Mouse (Mus musculus): ENCODE data around the gene 1300017J02Rik. TPM values are rescaled to one million over a fixed set of nuclear protein-coding genes. Genes with fewer than 3 reads are reported as not detected.

The 1300017J02Rik gene
- polyA plus RNA-seq, 1 experiment from 2014 or later: 1.4 TPM

- Histone ChIP-seq H3K27me3 (replicated peaks; ENCODE audit: insufficient read depth, low read length) (no peaks in the 10 kb centered on the region), H3K4me2 (replicated peaks; ENCODE audit: low read depth, low read length) (no peak overlapping the region), H3K9me3 (ENCODE audit: low read length) (0 out of 2 replicates have a peak, but pooled peaks cover 1% of the 10 kb centered on the region), H3K27ac (ENCODE audit: low read length) (no peak overlapping the region), H3K9ac (replicated peaks; ENCODE audit: low read depth) (no peak overlapping the region), H3K36me3 (ENCODE audit: insufficient read depth, low read length) (no peaks in the 10 kb centered on the region), H3K4me1 (ENCODE audit: insufficient read depth, low read depth, low read length) (no peaks in the 10 kb centered on the region), H3K4me3 (ENCODE audit: low read depth, low read length) (no peak overlapping the region)
- WGBS: 25% methylated on average over 4 of the region's 4 CpGs
- no peak for DNase-seq (ENCODE audit: low spot score)
- TF ChIP-seq CTCF (IDR thresholded peaks at IDR 0.05) (no peak), EP300 (IDR thresholded peaks at IDR 0.05) (no peak)
- ATAC-seq: no peak
Measured at GRCm38 (mm10) chr9:103248618-103249017, 56.3 kb downstream of the 1300017J02Rik start.

GRCm38 (mm10) chr9:103246526-103247168, 58.2 kb downstream of the 1300017J02Rik start:
- H3K9ac ChIP-seq (replicated peaks; ENCODE audit: low read depth): no peak overlapping the region
- DNase-seq (ENCODE audit: low spot score): no peak
- no peaks in the 10 kb centered on the region for H3K9me3 ChIP-seq (ENCODE audit: low read length)
- WGBS: 80% methylated on average over 8 of the region's 8 CpGs
- H3K27me3 ChIP-seq (replicated peaks; ENCODE audit: insufficient read depth, low read length): no peaks in the 10 kb centered on the region
- ATAC-seq: no peak
- H3K4me2 ChIP-seq (replicated peaks; ENCODE audit: low read depth, low read length): no peak overlapping the region
- H3K4me1 ChIP-seq (ENCODE audit: insufficient read depth, low read depth, low read length): no peaks in the 10 kb centered on the region
- no peaks in the 10 kb centered on the region for H3K36me3 ChIP-seq (ENCODE audit: insufficient read depth, low read length)
- TF ChIP-seq EP300 (IDR thresholded peaks at IDR 0.05) (no peak), CTCF (IDR thresholded peaks at IDR 0.05) (peak; percentile 38)
- H3K4me3 ChIP-seq (ENCODE audit: low read depth, low read length): no peak overlapping the region
- H3K27ac ChIP-seq (ENCODE audit: low read length): no peak overlapping the region

GRCm38 (mm10) chr9:103243640-103244039, 61.2 kb downstream of the 1300017J02Rik start:
- Histone ChIP-seq H3K4me3 (ENCODE audit: low read depth, low read length) (no peak overlapping the region), H3K36me3 (ENCODE audit: insufficient read depth, low read length) (no peaks in the 10 kb centered on the region), H3K4me1 (ENCODE audit: insufficient read depth, low read depth, low read length) (no peaks in the 10 kb centered on the region), H3K27ac (ENCODE audit: low read length) (no peak overlapping the region), H3K9me3 (ENCODE audit: low read length) (no peaks in the 10 kb centered on the region), H3K27me3 (replicated peaks; ENCODE audit: insufficient read depth, low read length) (no peaks in the 10 kb centered on the region), H3K4me2 (replicated peaks; ENCODE audit: low read depth, low read length) (no peak overlapping the region), H3K9ac (replicated peaks; ENCODE audit: low read depth) (no peak overlapping the region)
- no peak for ATAC-seq
- TF ChIP-seq CTCF (IDR thresholded peaks at IDR 0.05): no peak
- no peak for TF ChIP-seq EP300 (IDR thresholded peaks at IDR 0.05)
- WGBS: 93% methylated on average over 4 of the region's 4 CpGs
- DNase-seq (ENCODE audit: low spot score): no peak

GRCm38 (mm10) chr9:103241206-103241605, 63.7 kb downstream of the 1300017J02Rik start:
- H3K9ac ChIP-seq (replicated peaks; ENCODE audit: low read depth): no peak overlapping the region
- no peaks in the 10 kb centered on the region for H3K27me3 ChIP-seq (replicated peaks; ENCODE audit: insufficient read depth, low read length)
- H3K27ac ChIP-seq (ENCODE audit: low read length): no peak overlapping the region
- H3K4me1 ChIP-seq (ENCODE audit: insufficient read depth, low read depth, low read length): no peaks in the 10 kb centered on the region
- H3K9me3 ChIP-seq (ENCODE audit: low read length): no peaks in the 10 kb centered on the region
- DNase-seq (ENCODE audit: low spot score) (no peak), ATAC-seq (no peak)
- no peak overlapping the region for H3K4me3 ChIP-seq (ENCODE audit: low read depth, low read length)
- TF ChIP-seq EP300 (IDR thresholded peaks at IDR 0.05): no peak
- no peak for TF ChIP-seq CTCF (IDR thresholded peaks at IDR 0.05)
- no peaks in the 10 kb centered on the region for H3K36me3 ChIP-seq (ENCODE audit: insufficient read depth, low read length)
- 77% methylated on average over 2 of the region's 2 CpGs for WGBS
- H3K4me2 ChIP-seq (replicated peaks; ENCODE audit: low read depth, low read length): no peak overlapping the region

GRCm38 (mm10) chr9:103239471-103239870, 65.4 kb downstream of the 1300017J02Rik start:
- Histone ChIP-seq H3K9ac (replicated peaks; ENCODE audit: low read depth) (no peak overlapping the region), H3K27me3 (replicated peaks; ENCODE audit: insufficient read depth, low read length) (no peaks in the 10 kb centered on the region), H3K9me3 (ENCODE audit: low read length) (no peaks in the 10 kb centered on the region), H3K4me1 (ENCODE audit: insufficient read depth, low read depth, low read length) (peaks cover 6% of the 10 kb centered on the region; the same call in 1 of the 2 replicates), H3K4me2 (replicated peaks; ENCODE audit: low read depth, low read length) (no peak overlapping the region), H3K27ac (ENCODE audit: low read length) (no peak overlapping the region), H3K36me3 (ENCODE audit: insufficient read depth, low read length) (no peaks in the 10 kb centered on the region), H3K4me3 (ENCODE audit: low read depth, low read length) (no peak overlapping the region)
- no peak for ATAC-seq
- no peak for TF ChIP-seq EP300 (IDR thresholded peaks at IDR 0.05)
- no peak for TF ChIP-seq CTCF (IDR thresholded peaks at IDR 0.05)
- DNase-seq (ENCODE audit: low spot score): no peak
- 94% methylated on average over 6 of the region's 6 CpGs for WGBS

- Histone ChIP-seq H3K27ac (ENCODE audit: low read length) (peak overlapping the region; percentile 70), H3K4me2 (replicated peaks; ENCODE audit: low read depth, low read length) (no peak overlapping the region), H3K9ac (replicated peaks; ENCODE audit: low read depth) (no peak overlapping the region), H3K9me3 (ENCODE audit: low read length) (no peaks in the 10 kb centered on the region), H3K27me3 (replicated peaks; ENCODE audit: insufficient read depth, low read length) (no peaks in the 10 kb centered on the region), H3K4me1 (ENCODE audit: insufficient read depth, low read depth, low read length) (peaks cover 17% of the 10 kb centered on the region; the same call in 1 of the 2 replicates), H3K36me3 (ENCODE audit: insufficient read depth, low read length) (no peaks in the 10 kb centered on the region), H3K4me3 (ENCODE audit: low read depth, low read length) (no peak overlapping the region)
- TF ChIP-seq CTCF (IDR thresholded peaks at IDR 0.05): no peak
- TF ChIP-seq EP300 (IDR thresholded peaks at IDR 0.05): no peak
- peak; percentile 46 for ATAC-seq
- DNase-seq (ENCODE audit: low spot score): peak; percentile 83
- 30% methylated on average over 7 of the region's 7 CpGs for WGBS
Measured at GRCm38 (mm10) chr9:103234565-103235165, 70.2 kb downstream of the 1300017J02Rik start.

Measured in lung, postnatal 0 days (tissue).